Mouse (Mus musculus) Patski (cell line): Measurements from ENCODE around the gene Rap1gap2. TPM values are rescaled to one million over a fixed set of nuclear protein-coding genes. Genes with fewer than 3 reads are reported as not detected.

Experiments
- ATAC-seq: fragments of 100-300 bp; one replicate; pipeline ENCODE4 v1.8.0; 2021
- CTCF ChIA-PET: fragments of 350-600 bp; sonication (Branson Sonifier 250); formaldehyde crosslinking; loops from one replicate; lab custom pipeline; 2022; ENCODE audit warnings: inconsistent platforms; lab: Charles Lee
- POLR2A ChIA-PET: fragments of 350-600 bp; sonication (Branson Sonifier 250); formaldehyde crosslinking; loops from one replicate; lab custom pipeline; 2022; ENCODE audit warnings: antibody characterized with exemption, inconsistent platforms; lab: Charles Lee
- DNase-seq: peaks from one replicate; pipeline ENCODE4 v3.0.0-alpha.2; 2011; ENCODE audit warnings: low read depth, low spot score
- H3K27me3 ChIP-seq: fragments of 371-371 bp; one replicate; pipeline ENCODE4 v1.5.1; 2021
- CTCF ChIP-seq: fragments of 100-300 bp; IDR thresholded peaks from one replicate; pipeline ENCODE4 v1.5.1; 2021
- in situ Hi-C: fragments of 300-500 bp; cut with MboI; formaldehyde crosslinking; loops from 3 replicates; pipeline ENCODE4 v1.11.1; 2018; ENCODE audit warnings: low pct_unique_long_range_greater_than_20kb, mixed read lengths
- polyA plus RNA-seq: library from polyadenylated mRNA; unstranded; gene quantifications from one replicate; pipeline ENCODE4 v1.2.3, GENCODE M21; 2021

Gene Rap1gap2
- polyA plus RNA-seq, 1 experiment from 2014 or later: 21.1 TPM

DNA sequence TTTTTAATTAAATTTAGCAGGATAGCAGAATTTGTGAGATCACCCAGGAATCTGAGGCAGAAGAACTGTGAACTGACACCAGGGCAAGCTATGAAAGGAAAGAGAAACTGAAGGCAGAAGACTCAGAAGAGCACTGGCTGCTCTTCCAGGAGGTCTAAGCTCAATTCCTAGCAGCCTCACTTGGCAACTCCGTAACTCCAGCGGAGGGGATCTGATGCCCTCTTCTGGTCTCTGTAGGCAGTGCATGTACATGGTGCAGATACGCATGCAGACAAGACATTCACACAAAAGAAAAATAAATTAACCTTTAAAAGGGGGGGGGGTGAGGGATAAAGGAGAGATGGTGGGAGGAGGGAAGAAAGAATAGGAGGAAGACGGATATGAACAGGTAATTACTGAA is 80.9 kb downstream of the Rap1gap2 start:
- peak; percentile 79 for TF ChIP-seq CTCF
- ATAC-seq: no peak
- ChIA-PET CTCF (interaction anchor here (0.6 to 10.5 kb wide), 7 partner anchors 17 to 152 kb away, joined by 3 to 68 read pairs (median 5); no protein-coding TSS in a partner anchor), POLR2A (interaction anchor here (0.6 to 0.7 kb wide), 2 partner anchors 125 to 1424 kb away, joined by 4 to 5 read pairs; no protein-coding TSS in a partner anchor)
- no peak for DNase-seq
- H3K27me3 ChIP-seq: no peaks in the 10 kb centered on the region
- in situ Hi-C loops: loop anchor here (5.0 to 25.0 kb wide), 5 partner anchors 125 to 868 kb away; partner anchors contain the start of genes Olfr139, Olfr398, Olfr399 and Zfp616

DNA sequence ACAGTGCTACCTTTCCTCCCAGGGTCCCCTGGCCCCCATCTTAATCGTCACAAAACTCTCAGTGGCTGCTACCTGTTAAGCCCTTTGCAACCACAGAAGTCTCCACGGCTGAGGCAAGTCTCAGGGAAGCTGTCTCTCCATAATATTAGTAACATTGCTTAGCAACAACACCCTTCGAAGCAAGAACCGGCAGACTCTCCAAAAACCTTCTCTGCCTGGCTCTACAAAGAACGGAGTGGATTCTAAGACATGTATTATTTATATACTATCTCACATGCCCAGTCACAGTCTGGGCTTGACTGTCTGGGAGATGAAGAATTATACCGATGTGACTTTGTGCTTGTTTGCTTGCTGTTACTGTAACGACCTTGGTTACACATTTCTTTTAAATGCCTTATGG is 83.2 kb downstream of the Rap1gap2 start:
- ChIA-PET POLR2A (no interaction called here), CTCF (interaction anchor here (0.8 to 5.6 kb wide), 8 partner anchors 19 to 156 kb away, joined by 3 to 29 read pairs (median 4); no protein-coding TSS in a partner anchor)
- in situ Hi-C loops: loop anchor here (5.0 to 25.0 kb wide), 5 partner anchors 123 to 865 kb away; partner anchors contain the start of genes Olfr139, Olfr398, Olfr399 and Zfp616
- no peak for TF ChIP-seq CTCF
- DNase-seq (no peak), ATAC-seq (no peak)
- no peaks in the 10 kb centered on the region for H3K27me3 ChIP-seq

DNA sequence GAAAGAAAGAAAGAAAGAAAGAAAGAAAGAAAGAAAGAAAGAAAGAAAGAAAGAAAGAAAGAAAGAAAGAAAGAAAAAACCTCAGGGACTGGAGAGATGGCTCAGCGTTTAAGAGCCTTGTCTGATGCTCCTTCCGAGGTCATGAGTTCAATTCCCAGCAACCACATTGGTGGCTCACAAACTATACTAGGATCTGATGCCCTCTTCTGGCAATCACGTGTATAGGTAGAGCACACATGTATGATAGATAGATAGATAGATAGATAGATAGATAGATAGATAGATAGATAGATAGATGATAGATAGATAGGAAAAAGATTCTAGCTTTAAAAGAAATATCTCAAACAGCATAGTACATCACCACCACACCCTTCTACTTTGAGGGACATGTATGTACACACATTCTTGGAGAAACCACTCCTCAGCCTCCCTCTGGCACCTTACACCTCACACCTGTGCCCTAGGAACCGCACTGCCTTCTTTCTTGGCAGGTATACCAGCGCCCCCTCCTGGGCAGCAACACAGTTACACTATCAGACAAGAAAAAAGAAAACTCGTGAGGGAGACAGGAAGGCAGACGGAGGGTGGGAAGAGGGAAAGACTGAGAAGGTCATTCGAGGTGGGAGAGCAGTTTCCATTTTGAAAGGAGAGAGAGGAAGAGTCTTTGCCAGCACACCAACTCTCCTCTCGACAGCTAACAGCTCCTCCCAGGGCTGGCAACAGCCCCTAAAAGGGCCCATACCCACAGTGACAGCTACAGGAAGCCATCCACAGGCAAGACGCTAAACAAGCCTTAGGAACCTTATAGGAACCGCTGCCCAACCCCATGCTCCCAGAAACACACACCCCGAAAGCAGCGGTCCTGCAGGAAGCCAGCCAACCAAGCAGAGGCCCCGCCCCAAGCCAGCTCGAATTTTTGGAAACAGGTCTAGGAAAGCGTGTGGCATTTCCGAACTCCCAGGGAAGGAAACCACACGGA is 84.2 kb downstream of the Rap1gap2 start:
- ChIA-PET POLR2A (interaction anchor here (0.8 kb wide), 1 partner anchor 123 kb away, joined by 4 read pairs; no protein-coding TSS in a partner anchor), CTCF (interaction anchor here (0.8 to 5.6 kb wide), 15 partner anchors 9 to 155 kb away, joined by 3 to 29 read pairs (median 4); no protein-coding TSS in a partner anchor)
- in situ Hi-C loops: loop anchor here (5.0 to 25.0 kb wide), 5 partner anchors 122 to 864 kb away; partner anchors contain the start of genes Olfr139, Olfr398, Olfr399 and Zfp616
- ATAC-seq (peak; percentile 20), DNase-seq (no peak)
- H3K27me3 ChIP-seq: no peaks in the 10 kb centered on the region
- TF ChIP-seq CTCF: peak; percentile 95

DNA sequence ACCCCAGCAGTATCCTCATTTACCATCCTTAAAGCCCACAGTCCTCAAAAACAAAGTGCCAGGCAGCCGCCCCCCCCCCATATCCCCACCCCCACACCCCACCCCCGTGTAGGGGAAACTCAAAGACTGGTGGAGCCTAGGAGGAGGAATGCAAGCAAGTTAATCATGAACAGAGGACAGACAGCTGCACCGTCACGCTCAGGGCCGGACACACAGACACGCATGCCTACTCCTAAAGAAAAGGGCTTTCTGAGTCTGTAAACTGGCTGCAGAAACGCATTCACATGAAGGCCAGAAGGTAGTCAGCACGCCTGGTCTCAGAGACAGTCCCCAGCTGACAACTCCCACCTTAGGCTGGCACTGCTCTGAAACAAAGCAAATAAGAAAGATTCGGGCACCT is 85.1 kb downstream of the Rap1gap2 start:
- in situ Hi-C loops: loop anchor here (5.0 to 25.0 kb wide), 5 partner anchors 121 to 863 kb away; partner anchors contain the start of genes Olfr139, Olfr398, Olfr399 and Zfp616
- no peak for TF ChIP-seq CTCF

DNA sequence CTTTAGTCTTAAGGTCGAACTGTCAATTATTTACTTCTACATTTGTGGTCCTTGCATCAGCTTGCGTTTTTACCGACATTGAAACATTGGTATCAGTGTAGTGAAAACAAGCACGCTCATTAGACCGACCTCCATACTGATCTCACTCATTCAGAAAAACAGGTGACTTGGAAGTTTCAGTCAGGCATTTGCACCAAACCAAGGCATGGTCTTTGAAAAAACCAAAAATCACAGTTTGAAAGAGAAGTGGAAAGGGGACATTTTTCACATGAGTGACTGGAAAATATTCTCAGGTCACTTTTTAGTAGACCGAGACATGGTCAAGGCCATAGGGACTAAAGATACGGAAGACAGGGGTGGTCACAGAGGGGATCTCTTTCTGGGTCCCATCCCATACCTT is 85.5 kb downstream of the Rap1gap2 start:
- TF ChIP-seq CTCF: no peak
- DNase-seq (no peak), ATAC-seq (no peak)
- CTCF ChIA-PET: interaction anchor here (1.0 to 5.6 kb wide), 9 partner anchors 12 to 148 kb away, joined by 3 to 29 read pairs (median 5); no protein-coding TSS in a partner anchor
- H3K27me3 ChIP-seq: no peaks in the 10 kb centered on the region
- in situ Hi-C loops: loop anchor here (5.0 to 25.0 kb wide), 5 partner anchors 120 to 863 kb away; partner anchors contain the start of genes Olfr139, Olfr398, Olfr399 and Zfp616
- POLR2A ChIA-PET: no interaction called here

More for the DNA sequence above, 85.1 kb downstream of the Rap1gap2 start:
- ATAC-seq (no peak), DNase-seq (no peak)
- H3K27me3 ChIP-seq: no peaks in the 10 kb centered on the region
- ChIA-PET CTCF (interaction anchor here (1.0 to 5.6 kb wide), 11 partner anchors 8 to 148 kb away, joined by 3 to 29 read pairs (median 6); no protein-coding TSS in a partner anchor), POLR2A (no interaction called here)

DNA sequence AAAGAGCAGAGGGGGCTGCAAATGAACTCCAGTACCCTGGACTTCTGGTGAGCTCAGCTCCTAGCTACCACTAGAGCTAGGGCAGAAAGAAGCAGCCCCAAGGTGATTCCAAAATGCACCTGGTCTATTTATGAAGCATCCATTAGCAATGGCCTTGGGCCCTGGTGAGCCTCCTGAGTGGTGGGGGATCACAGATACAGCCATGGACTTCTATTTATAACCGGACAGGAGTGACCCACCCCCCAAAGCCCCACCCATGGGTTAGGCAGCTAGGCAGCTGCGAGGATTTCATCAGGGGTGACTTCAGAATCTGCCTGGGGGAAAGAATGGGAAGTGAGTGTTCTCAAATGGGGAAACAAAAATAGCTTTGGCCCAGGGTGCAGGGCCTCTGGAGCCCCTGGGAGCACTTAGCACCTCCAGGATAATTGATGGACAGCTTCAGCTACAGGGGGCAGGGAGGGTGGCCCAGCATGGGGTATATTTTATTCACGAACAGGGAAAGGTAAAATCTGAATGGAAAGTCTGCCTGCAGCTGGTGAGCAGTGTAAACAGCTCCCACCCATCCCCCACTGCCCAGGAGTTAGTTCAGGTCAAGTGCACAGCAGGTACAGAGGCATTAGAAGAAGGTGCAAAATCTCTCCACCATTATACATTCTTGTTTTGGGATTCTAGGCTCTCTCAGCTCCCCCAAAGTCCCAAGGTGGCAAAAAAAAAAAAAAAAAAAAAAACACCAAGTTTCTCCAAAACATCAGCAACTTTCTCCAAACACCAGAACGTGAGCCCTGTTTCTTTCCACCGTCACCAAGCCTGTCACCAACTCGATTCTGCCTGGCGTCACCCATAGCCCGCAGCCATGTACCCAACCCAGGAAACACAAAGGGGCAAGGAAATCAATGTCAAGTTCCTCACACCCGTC is 86.4 kb downstream of the Rap1gap2 start:
- no peak for TF ChIP-seq CTCF
- no peak for DNase-seq
- in situ Hi-C loops: loop anchor here (5.0 to 10.0 kb wide), 3 partner anchors 37 to 120 kb away; no protein-coding TSS in a partner anchor
- CTCF ChIA-PET: interaction anchor here (1.3 to 5.6 kb wide), 6 partner anchors 11 to 147 kb away, joined by 3 to 29 read pairs (median 8); no protein-coding TSS in a partner anchor
- no peak for ATAC-seq
- POLR2A ChIA-PET: no interaction called here
- no peaks in the 10 kb centered on the region for H3K27me3 ChIP-seq

DNA sequence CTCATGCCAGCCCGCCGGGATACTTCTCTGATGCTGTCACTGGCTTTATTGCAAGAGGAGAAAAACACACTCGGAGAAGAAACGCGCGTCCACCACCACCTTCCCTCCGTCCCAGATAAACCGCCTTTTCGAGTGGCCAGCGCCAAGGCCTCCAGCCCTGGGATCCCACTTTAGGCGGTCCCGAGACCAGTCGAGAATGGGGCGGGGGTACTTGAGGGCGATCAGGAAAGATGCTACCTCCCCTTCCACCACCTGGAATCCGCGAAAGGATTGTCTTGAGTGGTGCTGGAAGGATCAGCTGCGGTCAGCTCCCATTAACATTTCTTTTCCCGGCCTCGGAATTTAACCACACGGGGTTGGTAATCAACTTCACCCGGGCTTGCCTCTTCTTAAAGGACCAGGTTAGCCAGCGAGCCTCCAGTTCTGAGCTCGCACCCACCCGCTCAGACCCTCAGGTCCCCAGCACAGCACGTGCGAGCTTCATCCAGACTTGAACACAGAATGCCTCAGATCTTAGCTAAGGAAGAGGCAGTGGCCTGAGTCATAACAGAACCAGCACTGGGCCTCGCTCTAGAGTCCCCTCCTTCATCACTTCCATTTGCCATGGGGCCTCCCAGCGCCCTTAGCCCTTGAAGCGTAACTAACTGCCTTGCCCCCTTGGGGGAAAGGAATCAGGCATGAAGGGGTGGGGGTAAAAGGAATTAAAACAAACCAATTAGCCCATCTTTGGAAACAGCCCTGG is 87.3 kb downstream of the Rap1gap2 start:
- DNase-seq: no peak
- no peak for TF ChIP-seq CTCF
- no peaks in the 10 kb centered on the region for H3K27me3 ChIP-seq
- POLR2A ChIA-PET: interaction anchor here (1.6 kb wide), 1 partner anchor 11 kb away, joined by 5 read pairs; no protein-coding TSS in a partner anchor
- in situ Hi-C loops: loop anchor here (5.0 to 10.0 kb wide), 3 partner anchors 36 to 119 kb away; no protein-coding TSS in a partner anchor
- peak; percentile 23 for ATAC-seq
- CTCF ChIA-PET: interaction anchor here (1.3 to 5.6 kb wide), 5 partner anchors 10 to 122 kb away, joined by 3 to 29 read pairs (median 6); no protein-coding TSS in a partner anchor

DNA sequence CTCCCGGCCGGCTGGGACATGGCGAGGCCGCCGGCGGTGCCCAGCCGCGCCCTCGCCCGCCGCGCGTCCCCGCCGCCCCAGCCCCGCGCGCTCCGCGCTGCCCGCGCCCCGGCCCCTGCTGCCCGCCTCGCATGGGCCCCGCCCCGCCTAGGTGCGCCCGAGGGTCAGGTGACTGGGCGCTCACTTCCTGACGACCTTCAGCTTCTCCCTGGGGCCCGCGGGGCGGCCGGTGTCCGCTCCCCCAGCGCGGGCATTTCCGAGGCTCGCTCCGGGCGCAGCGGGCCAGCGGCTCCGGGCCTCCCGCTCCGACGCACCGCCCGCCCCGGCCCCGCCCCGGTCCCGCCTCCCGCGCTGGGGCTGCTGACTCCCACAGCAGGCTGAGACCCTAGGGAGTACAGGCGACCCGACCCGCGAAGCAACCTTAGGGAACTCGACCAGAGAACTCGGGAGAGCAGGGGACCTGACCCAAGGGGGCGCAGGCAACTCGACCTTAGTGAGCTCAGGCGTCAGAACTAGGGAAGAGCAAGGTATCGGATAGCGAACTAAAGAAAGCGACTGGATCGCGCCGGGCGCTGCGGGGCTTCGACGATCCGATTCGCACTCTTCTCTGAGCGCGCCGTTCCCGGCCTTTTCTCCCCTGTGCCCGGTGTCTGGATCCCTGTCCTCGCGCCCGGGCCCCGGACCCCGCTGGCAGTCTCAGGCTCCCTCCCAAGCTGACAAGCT is 88.1 kb downstream of the Rap1gap2 start:
- ChIA-PET CTCF (interaction anchor here (1.3 to 5.6 kb wide), 4 partner anchors 24 to 121 kb away, joined by 3 to 29 read pairs (median 8); no protein-coding TSS in a partner anchor), POLR2A (interaction anchor here (0.6 to 1.6 kb wide), 2 partner anchors 10 to 54 kb away, joined by 3 to 5 read pairs; no protein-coding TSS in a partner anchor)
- in situ Hi-C loops: loop anchor here (5.0 to 10.0 kb wide), 3 partner anchors 35 to 118 kb away; no protein-coding TSS in a partner anchor
- TF ChIP-seq CTCF: no peak
- no peaks in the 10 kb centered on the region for H3K27me3 ChIP-seq
- peak; percentile 55 for ATAC-seq
- DNase-seq: no peak
